Mouse (Mus musculus) megakaryocyte, embryonic 14.5 days (primary cell): Measurements from ENCODE around the gene Erbb4.

Experiments used
- FLI1 ChIP-seq: IDR thresholded peaks from 2 replicates; pipeline ENCODE4 v1.6.1; 2012; ENCODE audit warnings: low read length, inconsistent platforms, mixed read lengths
- GATA1 ChIP-seq: IDR thresholded peaks from 3 replicates; pipeline ENCODE4 v1.6.1; 2012; ENCODE audit warnings: mixed read lengths, low read length, inconsistent platforms, borderline replicate concordance

DNA sequence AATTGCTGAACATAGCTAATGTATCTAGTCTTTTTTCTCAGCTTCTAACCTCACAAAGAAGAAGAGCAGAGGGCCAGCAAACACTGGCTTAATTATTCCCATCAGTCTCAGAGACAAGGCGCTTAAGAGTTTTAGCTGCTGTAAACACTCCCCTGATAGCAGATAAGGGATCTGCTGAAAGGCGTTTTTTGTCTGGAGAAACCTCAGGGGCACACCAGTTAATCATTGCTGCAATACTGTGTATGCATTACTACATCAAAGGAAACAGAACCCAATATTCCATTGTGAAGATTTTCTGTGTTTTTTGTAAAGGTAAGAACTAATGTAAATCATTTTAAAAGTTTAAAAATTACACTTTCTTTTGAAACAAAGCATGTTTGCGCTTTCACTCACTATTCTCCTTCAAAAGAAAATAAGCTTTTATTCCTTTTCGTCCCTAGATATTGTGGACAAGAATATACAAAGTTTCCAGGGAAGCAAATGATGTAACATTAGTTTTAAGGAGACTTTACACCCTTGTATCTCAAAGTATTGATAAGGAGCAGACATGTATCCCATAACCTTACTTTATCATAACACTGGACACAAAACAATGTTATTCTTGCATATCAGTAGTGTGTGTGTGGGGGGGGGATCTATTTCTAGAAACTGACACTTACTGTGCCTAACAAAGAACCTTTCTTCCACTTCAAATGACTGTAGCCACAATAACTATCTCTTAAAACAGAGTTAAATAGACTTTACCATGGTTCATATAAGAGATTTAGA, 150.9 kb downstream of the Erbb4 start:
- TF ChIP-seq GATA1 (no peak), FLI1 (no peak)
